Comparison of ENCODE assay signal across 27 mouse cellular contexts in genomic region chr12:66275890-66276289, GRCm38 (mm10). TPM values are rescaled to one million over a fixed set of nuclear protein-coding genes. Genes with fewer than 3 reads are reported as not detected.
DNase-seq lines count a peak whose midpoint lies in the region; ATAC-seq lines count a peak whose summit lies in the region.
"Had no signal": no experiment of that assay in that cellular context is flagged by ENCODE, and none has a peak within 500 bp of the region (broad histone marks: within the 10 kb centered on the region; RNA-seq: fewer than 3 reads in every experiment).

No protein-coding gene starts in this region.

- no peak overlapping the region for H3K4me2 ChIP-seq in midbrain, embryonic 11.5 days
- no peak overlapping the region for H3K4me2 ChIP-seq in midbrain, embryonic 15.5 days

- H3K9me3 ChIP-seq in midbrain, embryonic 11.5 days (ENCODE audit: control insufficient read depth, low read length): no peaks in the 10 kb centered on the region
- no peaks in the 10 kb centered on the region for H3K9me3 ChIP-seq in midbrain, embryonic 15.5 days

- peak; percentile 62 for DNase-seq in midbrain, embryonic 11.5 days (ENCODE audit: low spot score, missing footprints)
- DNase-seq in ES-CJ7 (ENCODE audit: low read depth, low spot score): peak; percentile 71
- peak; percentile 74 for DNase-seq in R1 (ENCODE audit: low read depth, low spot score)
- peak; percentile 52 for DNase-seq in ZHBTc4 (ENCODE audit: low read depth, low spot score)
- DNase-seq in right cerebral cortex, postnatal 25 days: no peak
- DNase-seq in lung, postnatal 36 days: no peak
- no peak for DNase-seq in frontal cortex, postnatal 36 days (ENCODE audit: low spot score in 2 of 2)
- DNase-seq: adrenal gland, adult 2 months; adrenal gland, adult 8-10 months; adrenal gland, postnatal 10 days; adrenal gland, postnatal 14 days; adrenal gland, postnatal 25 days; adrenal gland, postnatal 36 days; B cell, adult 2 months; cerebellum, adult 11 months; cerebellum, adult 11-12 months; cerebellum, adult 18-20 months; cerebellum, adult 2 months; cerebellum, adult 8-10 months had no signal

- H3K27me3 ChIP-seq in midbrain, embryonic 11.5 days (ENCODE audit: control insufficient read depth, insufficient read depth, low read length): no peaks in the 10 kb centered on the region
- H3K27me3 ChIP-seq in midbrain, embryonic 15.5 days (replicated peaks): no peaks in the 10 kb centered on the region
- H3K27me3 ChIP-seq: CH12.LX, Patski had no signal

- 81% methylated on average over 3 of the region's 3 CpGs for WGBS in midbrain, embryonic 11.5 days
- 85% methylated on average over 3 of the region's 3 CpGs for WGBS in midbrain, embryonic 15.5 days

- no peak overlapping the region for H3K4me3 ChIP-seq in midbrain, embryonic 11.5 days (ENCODE audit: low read depth, low read length)
- no peak overlapping the region for H3K4me3 ChIP-seq in midbrain, embryonic 15.5 days

- no peaks in the 10 kb centered on the region for H3K4me1 ChIP-seq in midbrain, embryonic 11.5 days (ENCODE audit: control insufficient read depth, insufficient read depth, low read length)
- H3K4me1 ChIP-seq in midbrain, embryonic 15.5 days: no peaks in the 10 kb centered on the region

- no peak for ATAC-seq in midbrain, embryonic 11.5 days (ENCODE audit: low FRiP score)
- no peak for ATAC-seq in midbrain, embryonic 15.5 days (replicated peaks)
- ATAC-seq: activated CD4-positive, CD25-positive, alpha-beta regulatory T cell, adult 4 months; CD4-positive, CD25-positive, alpha-beta regulatory T cell, adult 4 months; Patski had no signal

- H3K9ac ChIP-seq in midbrain, embryonic 11.5 days (ENCODE audit: low read length): no peak overlapping the region
- H3K9ac ChIP-seq in midbrain, embryonic 15.5 days: no peak overlapping the region

- H3K36me3 ChIP-seq in midbrain, embryonic 11.5 days (ENCODE audit: control insufficient read depth, insufficient read depth, low read length): no peaks in the 10 kb centered on the region
- H3K36me3 ChIP-seq in midbrain, embryonic 15.5 days (replicated peaks): no peaks in the 10 kb centered on the region
- H3K36me3 ChIP-seq: G1E had no signal

- no peak overlapping the region for H3K27ac ChIP-seq in midbrain, embryonic 11.5 days (ENCODE audit: low read depth, low read length)
- no peak overlapping the region for H3K27ac ChIP-seq in midbrain, embryonic 15.5 days

RNA-seq across cellular contexts. Expression of gene Rpl10l, which starts 8.3 kb away (rescaled TPM):
- polyA plus RNA-seq in midbrain, embryonic 11.5 days (2014; fragmentation: Nextera tagmentation; extraction: Ambion mirVana): not detected in 2 replicates
- polyA plus RNA-seq in midbrain, embryonic 15.5 days (2015; fragmentation: Nextera tagmentation; extraction: Ambion mirVana): not detected in 2 replicates
- polyA plus RNA-seq: activated CD4-positive, CD25-positive, alpha-beta regulatory T cell, adult 4 months; adrenal gland, adult 2 months; brain, embryonic 14.5 days; C2C12; CD4-positive, CD25-positive, alpha-beta regulatory T cell, adult 4 months; cerebellum, adult 2 months; G1E; Patski had no signal

Comparison
In these comparisons a context has a peak if more than half of its experiments do, and no peak if none do; other contexts are left out.
1. DNase-seq: peak in midbrain, embryonic 11.5 days (single experiment), ES-CJ7 (single experiment), R1 (single experiment) and ZHBTc4 (single experiment); none in right cerebral cortex, postnatal 25 days (single experiment), lung, postnatal 36 days (single experiment) and frontal cortex, postnatal 36 days (0 of 2).